Mouse (Mus musculus) MEL (cell line): ENCODE measurements around the gene Pofut1. TPM values are rescaled to one million over a fixed set of nuclear protein-coding genes. Genes with fewer than 3 reads are reported as not detected.
A peak's percentile ranks its signal among the peaks of the same experiment; 100 is the strongest.

Experiments used
- DNase-seq: peaks from one replicate; pipeline ENCODE4 v3.0.0; 2011; ENCODE audit warnings: low read depth, low spot score
- H3K27ac ChIP-seq: 2 replicates; pipeline ENCODE4 v1.5.1; 2012; ENCODE audit warnings: low read depth, mild to moderate bottlenecking, control low read depth, low read length, moderate library complexity; ENCODE audit not compliant: control insufficient read depth
- H3K27me3 ChIP-seq, 2 experiments: fragments of 150-350 bp in 1 of 2; sonication (generic) in 1 of 2; 2 replicates each; pipeline ENCODE4 v1.6.1; 2012; ENCODE audit warnings: low read length in 2 of 2, mild to moderate bottlenecking in 2 of 2, improper control_type of control experiment in 1 of 2, moderate library complexity in 1 of 2; ENCODE audit not compliant: insufficient read depth in 2 of 2, control insufficient read depth in 1 of 2
- H3K36me3 ChIP-seq, 2 experiments: 2 replicates each; pipeline ENCODE4 v1.6.1; 2012 to 2014; ENCODE audit warnings: low read length in 2 of 2, improper control_type of control experiment in 1 of 2, inconsistent platforms in 1 of 2, mild to moderate bottlenecking in 1 of 2; ENCODE audit not compliant: insufficient read depth in 2 of 2, control insufficient read depth in 1 of 2
- H3K4me1 ChIP-seq, 2 experiments: fragments of 150-350 bp in 1 of 2; sonication (generic) in 1 of 2; 2 replicates each; pipeline ENCODE4 v1.6.1; 2012; ENCODE audit warnings: low read length in 2 of 2, improper control_type of control experiment in 1 of 2, mild to moderate bottlenecking in 1 of 2; ENCODE audit not compliant: insufficient read depth in 2 of 2, control insufficient read depth in 1 of 2
- H3K4me3 ChIP-seq, 2 experiments: fragments of 150-350 bp in 1 of 2; sonication (generic) in 1 of 2; 2 replicates each; pipeline ENCODE4 v1.5.1; 2012; ENCODE audit warnings: low read depth in 2 of 2, low read length in 2 of 2, mild to moderate bottlenecking in 2 of 2, moderate library complexity in 2 of 2, control low read depth in 1 of 2, improper control_type of control experiment in 1 of 2; ENCODE audit not compliant: control insufficient read depth in 1 of 2, insufficient read depth in 1 of 2
- H3K79me2 ChIP-seq: 2 replicates; pipeline ENCODE4 v1.6.1; 2012; ENCODE audit warnings: mild to moderate bottlenecking, low read length, moderate library complexity; ENCODE audit not compliant: control insufficient read depth, poor library complexity, insufficient read depth
- H3K9ac ChIP-seq: 2 replicates; pipeline ENCODE4 v1.6.1; 2012; ENCODE audit warnings: low read depth, mild to moderate bottlenecking, control low read depth, low read length, moderate library complexity; ENCODE audit not compliant: control insufficient read depth, poor library complexity, severe bottlenecking
- H3K9me3 ChIP-seq: fragments of 150-350 bp; sonication (generic); replicated peaks from 2 replicates; pipeline ENCODE4 v1.6.1; 2012; ENCODE audit warnings: mild to moderate bottlenecking, low read length, improper control_type of control experiment, moderate library complexity; ENCODE audit not compliant: insufficient read depth
- BHLHE40 ChIP-seq: IDR thresholded peaks from 2 replicates; pipeline ENCODE4 v1.6.1; 2012; ENCODE audit warnings: low read depth, mild to moderate bottlenecking, inconsistent platforms, low read length, improper control_type of control experiment, borderline replicate concordance
- CHD1 ChIP-seq: IDR thresholded peaks from 2 replicates; pipeline ENCODE4 v1.6.1; 2012; ENCODE audit warnings: low read depth, mild to moderate bottlenecking, inconsistent platforms, low read length, improper control_type of control experiment
- E2F4 ChIP-seq: IDR thresholded peaks from 2 replicates; pipeline ENCODE4 v1.6.1; 2011; ENCODE audit warnings: low read depth, low read length, improper control_type of control experiment, borderline replicate concordance
- EP300 ChIP-seq, 2 experiments: IDR thresholded peaks; 2 replicates each; pipeline ENCODE4 v1.6.1; 2011; ENCODE audit warnings: improper control_type of control experiment in 2 of 2, low read length in 2 of 2, low read depth in 1 of 2, mild to moderate bottlenecking in 1 of 2
- ETS1 ChIP-seq: IDR thresholded peaks from 2 replicates; pipeline ENCODE4 v1.6.1; 2012; ENCODE audit warnings: low read depth, mild to moderate bottlenecking, inconsistent platforms, low read length, improper control_type of control experiment, moderate library complexity
- GATA1 ChIP-seq: IDR thresholded peaks from 2 replicates; pipeline ENCODE4 v1.6.1; 2011; ENCODE audit warnings: low read depth, low read length, improper control_type of control experiment
- JUND ChIP-seq: IDR thresholded peaks from 2 replicates; pipeline ENCODE4 v1.6.1; 2011; ENCODE audit warnings: low read depth, mild to moderate bottlenecking, improper control_type of control experiment, low read length
- KAT2A ChIP-seq: conservative IDR thresholded peaks from 2 replicates; pipeline ENCODE4 v1.6.1; 2012; ENCODE audit warnings: low read depth, low read length, improper control_type of control experiment, inconsistent platforms
- MAFK ChIP-seq: IDR thresholded peaks from 2 replicates; pipeline ENCODE4 v1.6.1; 2011; ENCODE audit warnings: low read depth, mild to moderate bottlenecking, low read length, improper control_type of control experiment, borderline replicate concordance
- MAX ChIP-seq: IDR thresholded peaks from 2 replicates; pipeline ENCODE4 v1.6.1; 2011; ENCODE audit warnings: low read length, improper control_type of control experiment
- MEF2A ChIP-seq: IDR thresholded peaks from 2 replicates; pipeline ENCODE4 v1.6.1; 2014; ENCODE audit warnings: low read depth, mild to moderate bottlenecking, inconsistent platforms, low read length, improper control_type of control experiment; ENCODE audit not compliant: poor library complexity, insufficient replicate concordance, severe bottlenecking; ENCODE audit errors: extremely low read depth
- MXI1 ChIP-seq: IDR thresholded peaks from 2 replicates; pipeline ENCODE4 v1.6.1; 2011; ENCODE audit warnings: mild to moderate bottlenecking, low read depth, low read length, improper control_type of control experiment
- MYB ChIP-seq: IDR thresholded peaks from 2 replicates; pipeline ENCODE4 v1.6.1; 2011; ENCODE audit warnings: mild to moderate bottlenecking, low read depth, low read length, improper control_type of control experiment
- MYC ChIP-seq: IDR thresholded peaks from 2 replicates; pipeline ENCODE4 v1.6.1; 2011; ENCODE audit warnings: low read depth, mild to moderate bottlenecking, low read length, improper control_type of control experiment, moderate library complexity
- NELFE ChIP-seq: IDR thresholded peaks from 2 replicates; pipeline ENCODE4 v1.6.1; 2011; ENCODE audit warnings: low read depth, low read length, improper control_type of control experiment
- NRF1 ChIP-seq: IDR thresholded peaks from 2 replicates; pipeline ENCODE4 v1.6.1; 2014; ENCODE audit warnings: low read depth, mild to moderate bottlenecking, inconsistent platforms, low read length, improper control_type of control experiment, moderate library complexity; ENCODE audit not compliant: poor library complexity, insufficient read depth, severe bottlenecking
- POLR2A ChIP-seq, 2 experiments: IDR thresholded peaks; 2 replicates each; pipeline ENCODE4 v1.6.1; 2011 to 2012; ENCODE audit warnings: low read length in 2 of 2, mild to moderate bottlenecking in 2 of 2, control low read depth in 1 of 2, improper control_type of control experiment in 1 of 2, low read depth in 1 of 2, moderate library complexity in 1 of 2; ENCODE audit not compliant: control insufficient read depth in 1 of 2, insufficient read depth in 1 of 2, poor library complexity in 1 of 2
- POLR2AphosphoS2 ChIP-seq: IDR thresholded peaks from 2 replicates; pipeline ENCODE4 v1.6.1; 2011; ENCODE audit warnings: low read length, improper control_type of control experiment
- RAD21 ChIP-seq: IDR thresholded peaks from 2 replicates; pipeline ENCODE4 v1.6.1; 2011; ENCODE audit warnings: mild to moderate bottlenecking, low read depth, low read length, improper control_type of control experiment
- RCOR1 ChIP-seq: IDR thresholded peaks from 2 replicates; pipeline ENCODE4 v1.6.1; 2012; ENCODE audit warnings: low read depth, mild to moderate bottlenecking, inconsistent platforms, low read length, improper control_type of control experiment
- SIN3A ChIP-seq: IDR thresholded peaks from 2 replicates; pipeline ENCODE4 v1.6.1; 2012; ENCODE audit warnings: low read length, improper control_type of control experiment, inconsistent platforms
- SMC3 ChIP-seq: IDR thresholded peaks from 2 replicates; pipeline ENCODE4 v1.6.1; 2011; ENCODE audit warnings: low read depth, low read length, improper control_type of control experiment
- TAL1 ChIP-seq: IDR thresholded peaks from 2 replicates; pipeline ENCODE4 v1.6.1; 2012; ENCODE audit warnings: mild to moderate bottlenecking, inconsistent platforms, low read length, moderate library complexity, mixed read lengths
- TCF12 ChIP-seq: IDR thresholded peaks from 2 replicates; pipeline ENCODE4 v1.6.1; 2014; ENCODE audit warnings: low read depth, mild to moderate bottlenecking, inconsistent platforms, low read length, improper control_type of control experiment, moderate library complexity
- UBTF ChIP-seq: IDR thresholded peaks from 2 replicates; pipeline ENCODE4 v1.6.1; 2012; ENCODE audit warnings: low read depth, mild to moderate bottlenecking, inconsistent platforms, low read length, improper control_type of control experiment, moderate library complexity, borderline replicate concordance; ENCODE audit not compliant: insufficient read depth
- USF1 ChIP-seq: IDR thresholded peaks from 2 replicates; pipeline ENCODE4 v1.6.1; 2014; ENCODE audit warnings: low read depth, mild to moderate bottlenecking, inconsistent platforms, low read length, improper control_type of control experiment, moderate library complexity
- ZC3H11A ChIP-seq: IDR thresholded peaks from 2 replicates; pipeline ENCODE4 v1.6.1; 2012; ENCODE audit warnings: low read depth, mild to moderate bottlenecking, inconsistent platforms, low read length, improper control_type of control experiment
- ZMIZ1 ChIP-seq: IDR thresholded peaks from 2 replicates; pipeline ENCODE4 v1.6.1; 2012; ENCODE audit warnings: low read depth, mild to moderate bottlenecking, inconsistent platforms, low read length, improper control_type of control experiment, moderate library complexity
- polyA plus RNA-seq, 2 experiments: library from polyadenylated mRNA; stranded (reverse) in 1 of 2; unstranded in 1 of 2; fragments of >175 nt in 1 of 2; fragments of >200 nt in 1 of 2; gene quantifications; 2 replicates each; pipeline versions ENCODE4 v1.2.1 to v1.2.4; 2012; ENCODE audit warnings: low replicate concordance in 2 of 2, low read depth in 1 of 2; ENCODE audit not compliant: insufficient read length in 2 of 2, insufficient read depth in 1 of 2, missing spikeins in 1 of 2
- total RNA-seq: library from RNA; depleted of rRNA; stranded (reverse); fragments of 300-350 nt; gene quantifications from 2 replicates; pipeline ENCODE4 v1.2.3, GENCODE M21; 2012

Gene Pofut1
- total and polyA plus RNA-seq, 3 experiments = 20.2 to 28.7 TPM; not detected in 1

- no peak for TF ChIP-seq KAT2A
- TF ChIP-seq E2F4 = no peak
- TF ChIP-seq SMC3 = no peak
- TF ChIP-seq MAX = peak; percentile 66
- TF ChIP-seq NRF1 = no peak
- TF ChIP-seq POLR2AphosphoS2 = no peak; the same call in 1 of the 2 replicates
- TF ChIP-seq UBTF = no peak
- TF ChIP-seq TAL1 = peak; percentile 56
- peak; percentile 37; the same call in 1 of the 2 replicates for TF ChIP-seq ZMIZ1
- TF ChIP-seq MYC = peak; percentile 62; the same call in 1 of the 2 replicates
- TF ChIP-seq ETS1 = peak; percentile 71
- TF ChIP-seq USF1 = peak; percentile 65; the same call in 1 of the 2 replicates
- TF ChIP-seq GATA1 = peak; percentile 64
- TF ChIP-seq RCOR1 = peak; percentile 77
- no peak for TF ChIP-seq JUND
- peak; percentile 65; the same call in 1 of the 2 replicates for TF ChIP-seq MYB
- no peak for TF ChIP-seq RAD21
- no peak for TF ChIP-seq POLR2A (IDR thresholded peaks at IDR 0.05; ENCODE audit: control insufficient read depth in 1 of 2, insufficient read depth in 1 of 2, low read depth in 1 of 2, low read length in 2 of 2, poor library complexity in 1 of 2)
- TF ChIP-seq CHD1 = no peak
- TF ChIP-seq MEF2A = no peak
- TF ChIP-seq EP300 (IDR thresholded peaks at IDR 0.05; ENCODE audit: low read depth in 1 of 2, low read length in 2 of 2) = peak; percentile 56 to 72; a peak in 2 of 4 replicates
- peak; percentile 76 for TF ChIP-seq TCF12
- peak; percentile 94 for TF ChIP-seq BHLHE40
- no peak for TF ChIP-seq MAFK
- TF ChIP-seq NELFE = no peak
- no peak for TF ChIP-seq ZC3H11A
- TF ChIP-seq SIN3A = no peak; the same call in none of the 2 replicates
- TF ChIP-seq MXI1 = peak; percentile 97
- H3K27me3 ChIP-seq = no peaks in the 10 kb centered on the region
These were observed 15.8 kb upstream of the Pofut1 start for GRCm38 (mm10) chr2:153225595-153225953.

More at GRCm38 (mm10) chr2:153225595-153225953, 15.8 kb upstream of the Pofut1 start:
- Histone ChIP-seq H3K36me3 (peaks cover 0 to 40% of the 10 kb centered on the region in 2 experiments; a peak in 2 of 4 replicates), H3K9ac (peak overlapping the region; percentile 84), H3K27ac (peak overlapping the region; percentile 77), H3K79me2 (peaks cover 5% of the 10 kb centered on the region), H3K4me1 (peaks cover 23 to 56% of the 10 kb centered on the region in 2 experiments), H3K9me3 (no peaks in the 10 kb centered on the region), H3K4me3 (peak overlapping the region; percentile 80 to 90)
- DNase-seq = peak; percentile 53
